Comparison of ENCODE assay signal across 8 mouse cellular contexts in genomic region chr11:17953231-17954134, GRCm38 (mm10). TPM values are rescaled to one million over a fixed set of nuclear protein-coding genes. Genes with fewer than 3 reads are reported as not detected.
A peak's percentile ranks its signal among the peaks of the same experiment; 100 is the strongest.
DNase-seq lines count a peak whose midpoint lies in the region; ATAC-seq lines count a peak whose summit lies in the region.

Gene Etaa1 (minus strand): TSS chr11:17953875.

- peak within 1 kb of the TSS; percentile 96 for H3K9ac ChIP-seq in heart, embryonic 16.5 days (ENCODE audit: low read length)
- peak within 1 kb of the TSS; percentile 90 for H3K9ac ChIP-seq in liver, embryonic 15.5 days
- peak within 1 kb of the TSS; percentile 95 for H3K9ac ChIP-seq in neural tube, embryonic 12.5 days

- H3K4me3 ChIP-seq in forebrain, embryonic 10.5 days: peak within 1 kb of the TSS; percentile 98
- peak within 1 kb of the TSS; percentile 98 for H3K4me3 ChIP-seq in heart, embryonic 16.5 days (ENCODE audit: low read length)
- H3K4me3 ChIP-seq in liver, embryonic 15.5 days (replicated peaks): peak within 1 kb of the TSS; percentile 97
- peak within 1 kb of the TSS; percentile 95 for H3K4me3 ChIP-seq in neural tube, embryonic 12.5 days

- H3K4me2 ChIP-seq in heart, embryonic 16.5 days (ENCODE audit: low read depth, low read length): peak within 1 kb of the TSS; percentile 85
- peak within 1 kb of the TSS; percentile 70 for H3K4me2 ChIP-seq in liver, embryonic 15.5 days
- peak within 1 kb of the TSS; percentile 68 for H3K4me2 ChIP-seq in neural tube, embryonic 12.5 days (replicated peaks)

- under 1% methylated on average over 69 of the region's 69 CpGs for WGBS in forebrain, embryonic 10.5 days
- under 1% methylated on average over 69 of the region's 69 CpGs for WGBS in heart, embryonic 16.5 days
- under 1% methylated on average over 69 of the region's 69 CpGs for WGBS in liver, embryonic 15.5 days (ENCODE audit: insufficient replicate concordance)
- 0% methylated on average over 66 of the region's 69 CpGs for WGBS in neural tube, embryonic 12.5 days

- H3K9me3 ChIP-seq in forebrain, embryonic 10.5 days: no peaks in the 10 kb centered on the region
- no peaks in the 10 kb centered on the region for H3K9me3 ChIP-seq in heart, embryonic 16.5 days (replicated peaks; ENCODE audit: control insufficient read depth, low read length)
- H3K9me3 ChIP-seq in liver, embryonic 15.5 days (replicated peaks): no peaks in the 10 kb centered on the region
- no peaks in the 10 kb centered on the region for H3K9me3 ChIP-seq in neural tube, embryonic 12.5 days

- peak; percentile 88 to 94 for DNase-seq in CD8-positive naive resting alpha-beta T cell, adult 2 months (ENCODE audit: low read depth in 2 of 2, low spot score in 2 of 2)
- DNase-seq in c-Kit-positive CD71-negative TER-119-negative erythroid progenitor cells, embryonic 14.5 days (ENCODE audit: low read depth): peak; percentile 79
- DNase-seq in forebrain, embryonic 10.5 days (ENCODE audit: extremely low spot score, low spot score): peak; percentile 95
- peak; percentile 96 to 97 for DNase-seq in kidney, postnatal 36 days
- peak; percentile 87 for DNase-seq in telencephalon, adult 2 months (ENCODE audit: low read depth, low spot score)

- H3K27me3 ChIP-seq in forebrain, embryonic 10.5 days (ENCODE audit: poor library complexity, severe bottlenecking): no peaks in the 10 kb centered on the region
- no peaks in the 10 kb centered on the region for H3K27me3 ChIP-seq in heart, embryonic 16.5 days (ENCODE audit: control insufficient read depth, insufficient read depth, low read length)
- no peaks in the 10 kb centered on the region for H3K27me3 ChIP-seq in liver, embryonic 15.5 days
- no peaks in the 10 kb centered on the region for H3K27me3 ChIP-seq in neural tube, embryonic 12.5 days (replicated peaks)

- peak; percentile 99 for ATAC-seq in heart, embryonic 16.5 days (replicated peaks; ENCODE audit: extremely low read depth, insufficient read depth, low FRiP score)
- peak; percentile 99 for ATAC-seq in liver, embryonic 15.5 days (ENCODE audit: insufficient read depth)
- peak; percentile 100 for ATAC-seq in neural tube, embryonic 12.5 days (ENCODE audit: low FRiP score, low read depth)

- H3K27ac ChIP-seq in forebrain, embryonic 10.5 days: peak within 1 kb of the TSS; percentile 99
- H3K27ac ChIP-seq in heart, embryonic 16.5 days (ENCODE audit: low read length): peak within 1 kb of the TSS; percentile 95
- H3K27ac ChIP-seq in liver, embryonic 15.5 days (replicated peaks): peak within 1 kb of the TSS; percentile 94
- peak within 1 kb of the TSS; percentile 94 for H3K27ac ChIP-seq in neural tube, embryonic 12.5 days

- peaks cover 16% of the 10 kb centered on the region for H3K4me1 ChIP-seq in forebrain, embryonic 10.5 days
- H3K4me1 ChIP-seq in heart, embryonic 16.5 days (ENCODE audit: control insufficient read depth, insufficient read depth, low read length): peaks cover 2% of the 10 kb centered on the region; the same call in 1 of the 2 replicates
- H3K4me1 ChIP-seq in liver, embryonic 15.5 days (replicated peaks): peaks cover 12% of the 10 kb centered on the region
- H3K4me1 ChIP-seq in neural tube, embryonic 12.5 days: peaks cover 6% of the 10 kb centered on the region; the same call in 1 of the 2 replicates

- peaks cover 35% of the 10 kb centered on the region for H3K36me3 ChIP-seq in forebrain, embryonic 10.5 days (replicated peaks)
- H3K36me3 ChIP-seq in heart, embryonic 16.5 days (ENCODE audit: control insufficient read depth, insufficient read depth): peaks cover 22% of the 10 kb centered on the region
- H3K36me3 ChIP-seq in liver, embryonic 15.5 days (replicated peaks): peaks cover 25% of the 10 kb centered on the region
- H3K36me3 ChIP-seq in neural tube, embryonic 12.5 days: peaks cover 21% of the 10 kb centered on the region

RNA-seq across cellular contexts. Expression of gene Etaa1, which starts in this region (rescaled TPM):
- polyA plus RNA-seq in forebrain, embryonic 10.5 days (2016; fragmentation: Nextera tagmentation; extraction: Ambion mirVana): 14.9 and 15.8 TPM in 2 replicates
- polyA plus RNA-seq in heart, embryonic 16.5 days (2015; fragmentation: Nextera tagmentation; extraction: Ambion mirVana): 5.9 and 6.0 TPM in 2 replicates
- polyA plus RNA-seq in liver, embryonic 15.5 days (2015; fragmentation: Nextera tagmentation; extraction: Ambion mirVana): 4.5 and 4.6 TPM in 2 replicates
- polyA plus RNA-seq in neural tube, embryonic 12.5 days (2016; fragmentation: Nextera tagmentation; extraction: Ambion mirVana): 12.3 and 13.7 TPM in 2 replicates

Comparison
In these comparisons a context has a peak if more than half of its experiments do, and no peak if none do; other contexts are left out.
1. Peak in every context shown above with its lines: DNase-seq, ATAC-seq, H3K4me3 ChIP-seq and H3K27ac ChIP-seq.